Comparison of ENCODE assay signal across 7 mouse cellular contexts in the genomic region with DNA sequence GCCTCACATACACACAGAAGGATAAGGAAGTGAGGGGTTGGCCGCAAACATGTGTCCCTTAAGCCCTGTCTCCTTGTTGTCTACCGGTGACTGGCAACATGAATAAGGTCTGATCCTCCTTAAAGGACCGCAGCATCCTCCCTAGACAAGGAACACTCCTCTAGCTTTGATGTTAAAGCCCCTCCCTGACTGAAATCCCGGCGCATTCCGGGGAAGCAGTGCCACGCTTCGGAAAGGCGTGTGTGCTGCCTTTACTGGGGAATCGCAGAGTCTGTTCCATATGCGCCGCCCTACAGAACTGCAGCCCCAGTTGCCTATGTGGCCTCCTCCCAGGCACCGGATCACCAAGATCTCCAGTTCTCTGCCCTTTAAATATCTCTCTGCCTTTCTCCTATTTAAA. TPM values are rescaled to one million over a fixed set of nuclear protein-coding genes. Genes with fewer than 3 reads are reported as not detected.
DNase-seq lines count a peak whose midpoint lies in the region; ATAC-seq and TF ChIP-seq lines count a peak whose summit lies in the region.

No protein-coding gene starts in this region.

- peak; percentile 68 to 71 for DNase-seq in cerebellum, adult 2 months
- DNase-seq in embryonic facial prominence, embryonic 11.5 days (ENCODE audit: low spot score), result peak; percentile 44
- DNase-seq in heart, postnatal 0 days (ENCODE audit: low spot score), result peak; percentile 25
- DNase-seq in layer of hippocampus, adult 9-11 months, result peak; percentile 52
- DNase-seq in lung, postnatal 0 days (ENCODE audit: low spot score), result peak; percentile 31
- peak; percentile 70 for DNase-seq in right cerebral cortex, postnatal 25 days
- no peak for DNase-seq in gastrocnemius, postnatal 36 days

- no peak for ATAC-seq in embryonic facial prominence, embryonic 11.5 days (replicated peaks; ENCODE audit: insufficient number of reproducible peaks, low FRiP score, low TSS enrichment, low read depth)
- no peak for ATAC-seq in heart, postnatal 0 days (ENCODE audit: insufficient read depth, low read depth)
- no peak for ATAC-seq in lung, postnatal 0 days

- H3K4me1 ChIP-seq in cerebellum, adult 2 months (ENCODE audit: control insufficient read depth, insufficient read depth, low read length), result peaks cover 8% of the 10 kb centered on the region
- no peaks in the 10 kb centered on the region; the same call in 1 of the 2 replicates for H3K4me1 ChIP-seq in embryonic facial prominence, embryonic 11.5 days (ENCODE audit: control insufficient read depth, insufficient read depth, low read length)
- H3K4me1 ChIP-seq in heart, postnatal 0 days (ENCODE audit: control insufficient read depth, insufficient read depth), result peaks cover 13% of the 10 kb centered on the region; the same call in 1 of the 2 replicates
- peaks cover 3% of the 10 kb centered on the region; the same call in 1 of the 2 replicates for H3K4me1 ChIP-seq in lung, postnatal 0 days (ENCODE audit: insufficient read depth, low read depth, low read length)

- no peak overlapping the region for H3K27ac ChIP-seq in cerebellum, adult 2 months (ENCODE audit: insufficient read depth, low read length)
- no peak overlapping the region for H3K27ac ChIP-seq in embryonic facial prominence, embryonic 11.5 days (replicated peaks; ENCODE audit: low read depth, low read length)
- no peak overlapping the region for H3K27ac ChIP-seq in heart, postnatal 0 days (ENCODE audit: low read depth)
- no peak overlapping the region for H3K27ac ChIP-seq in lung, postnatal 0 days (ENCODE audit: low read length)

- no peak for TF ChIP-seq EP300 in heart, postnatal 0 days (IDR thresholded peaks at IDR 0.05; ENCODE audit: low read depth)
- TF ChIP-seq EP300 in lung, postnatal 0 days (IDR thresholded peaks at IDR 0.05), result no peak

- peak; percentile 26; the same call in 1 of the 2 replicates for TF ChIP-seq CTCF in cerebellum, adult 2 months (IDR thresholded peaks at IDR 0.05; ENCODE audit: borderline replicate concordance, insufficient read depth, low read depth, low read length)
- no peak for TF ChIP-seq CTCF in heart, postnatal 0 days (IDR thresholded peaks at IDR 0.05; ENCODE audit: low read depth)
- TF ChIP-seq CTCF in lung, postnatal 0 days (IDR thresholded peaks at IDR 0.05), result peak; percentile 39

- no peak overlapping the region for H3K9ac ChIP-seq in embryonic facial prominence, embryonic 11.5 days (replicated peaks; ENCODE audit: low read length)
- H3K9ac ChIP-seq in heart, postnatal 0 days (replicated peaks; ENCODE audit: low read depth, low read length), result peak overlapping the region; percentile 81
- H3K9ac ChIP-seq in lung, postnatal 0 days (replicated peaks; ENCODE audit: low read depth), result peak overlapping the region; percentile 63; the same call in 1 of the 2 replicates

- intact Hi-C loops in gastrocnemius, postnatal 36 days (cut with DNase I), result loop anchor here (5.0 to 10.0 kb wide), 2 partner anchors 104 to 922 kb away; no protein-coding TSS in a partner anchor

- WGBS in cerebellum, adult 2 months, result 4% methylated on average over 13 of the region's 13 CpGs
- WGBS in embryonic facial prominence, embryonic 11.5 days, result under 1% methylated on average over 13 of the region's 13 CpGs
- WGBS in heart, postnatal 0 days, result 2% methylated on average over 13 of the region's 13 CpGs
- 1% methylated on average over 13 of the region's 13 CpGs for WGBS in lung, postnatal 0 days

- no peak for TF ChIP-seq POLR2A in cerebellum, adult 2 months (IDR thresholded peaks at IDR 0.05; ENCODE audit: borderline replicate concordance, insufficient read depth, low read length)

- no peaks in the 10 kb centered on the region for H3K9me3 ChIP-seq in embryonic facial prominence, embryonic 11.5 days (replicated peaks; ENCODE audit: control insufficient read depth, low read length)
- no peaks in the 10 kb centered on the region for H3K9me3 ChIP-seq in heart, postnatal 0 days (replicated peaks; ENCODE audit: control insufficient read depth, low read length)
- no peaks in the 10 kb centered on the region for H3K9me3 ChIP-seq in lung, postnatal 0 days (ENCODE audit: low read length)

- H3K4me3 ChIP-seq in cerebellum, adult 2 months (replicated peaks; ENCODE audit: insufficient read depth, low read depth, low read length), result peak overlapping the region; percentile 87
- H3K4me3 ChIP-seq in embryonic facial prominence, embryonic 11.5 days (ENCODE audit: low read depth, low read length), result peak overlapping the region; percentile 79
- peak overlapping the region; percentile 88 for H3K4me3 ChIP-seq in heart, postnatal 0 days (ENCODE audit: low read depth, low read length)
- H3K4me3 ChIP-seq in lung, postnatal 0 days (ENCODE audit: low read depth, low read length), result peak overlapping the region; percentile 62

- H3K36me3 ChIP-seq in embryonic facial prominence, embryonic 11.5 days (replicated peaks; ENCODE audit: control insufficient read depth, insufficient read depth, low read depth, low read length), result no peaks in the 10 kb centered on the region
- no peaks in the 10 kb centered on the region for H3K36me3 ChIP-seq in heart, postnatal 0 days (replicated peaks; ENCODE audit: control insufficient read depth, insufficient read depth, low read length)
- H3K36me3 ChIP-seq in lung, postnatal 0 days (ENCODE audit: insufficient read depth, low read length), result no peaks in the 10 kb centered on the region

- peak overlapping the region; percentile 100 for H3K4me2 ChIP-seq in embryonic facial prominence, embryonic 11.5 days (ENCODE audit: low read depth, low read length)
- peak overlapping the region; percentile 93 for H3K4me2 ChIP-seq in heart, postnatal 0 days (ENCODE audit: low read depth, low read length)
- peak overlapping the region; percentile 98 for H3K4me2 ChIP-seq in lung, postnatal 0 days (replicated peaks; ENCODE audit: low read depth, low read length)

- H3K27me3 ChIP-seq in cerebellum, adult 2 months (ENCODE audit: control insufficient read depth, insufficient read depth, low read length), result no peaks in the 10 kb centered on the region
- H3K27me3 ChIP-seq in embryonic facial prominence, embryonic 11.5 days (ENCODE audit: control insufficient read depth, insufficient read depth, low read length), result peaks cover 36% of the 10 kb centered on the region
- H3K27me3 ChIP-seq in heart, postnatal 0 days (ENCODE audit: control insufficient read depth, insufficient read depth, low read length), result peaks cover 14% of the 10 kb centered on the region
- H3K27me3 ChIP-seq in lung, postnatal 0 days (replicated peaks; ENCODE audit: insufficient read depth, low read length), result peaks cover 15% of the 10 kb centered on the region

RNA-seq across cellular contexts. Expression of a gene that starts 1.6 kb away (rescaled TPM):
- polyA plus RNA-seq in cerebellum, adult 2 months (2012; rRNA removed), result 15.1 and 15.6 TPM in 2 replicates
- 3.2 and 3.3 TPM in 2 replicates for polyA plus RNA-seq in embryonic facial prominence, embryonic 11.5 days (2014; fragmentation: Nextera tagmentation; extraction: Ambion mirVana)
- 19.2 and 20.0 TPM in 2 replicates for total RNA-seq in heart, postnatal 0 days (2014; rRNA removed; ENCODE audit: low replicate concordance)
- 3.4 and 3.7 TPM in 2 replicates for polyA plus RNA-seq in heart, postnatal 0 days (2015; fragmentation: Nextera tagmentation; extraction: Ambion mirVana)
- polyA plus RNA-seq in lung, postnatal 0 days (2015; fragmentation: Nextera tagmentation; extraction: Ambion mirVana), result 2.5 and 3.0 TPM in 2 replicates
- total RNA-seq in gastrocnemius, postnatal 36 days (2021), result 1 to 10 TPM; 2.2 to 2.5 TPM

Comparison
In these comparisons a context has a peak if more than half of its experiments do, and no peak if none do; other contexts are left out.
1. DNase-seq: peak in cerebellum, adult 2 months (2 of 2), embryonic facial prominence, embryonic 11.5 days (single experiment), heart, postnatal 0 days (single experiment), layer of hippocampus, adult 9-11 months (single experiment), lung, postnatal 0 days (single experiment) and right cerebral cortex, postnatal 25 days (single experiment); none in gastrocnemius, postnatal 36 days (0 of 2).
2. Peak in every context shown above with its lines, with median percentiles within 50 percentile points of each other: H3K4me3 ChIP-seq and H3K4me2 ChIP-seq.